Mouse (Mus musculus) lung, postnatal 0 days (tissue): ENCODE data around the gene 6430628N08Rik.

ENCODE experiments used
- CTCF ChIP-seq: IDR thresholded peaks from 2 replicates; pipeline ENCODE4 v1.5.1; 2016; ENCODE audit warnings: antibody characterized with exemption, mild to moderate bottlenecking
- EP300 ChIP-seq: IDR thresholded peaks from 2 replicates; pipeline ENCODE4 v1.6.1; 2016; ENCODE audit warnings: antibody characterized with exemption, mild to moderate bottlenecking, control low read depth

DNA sequence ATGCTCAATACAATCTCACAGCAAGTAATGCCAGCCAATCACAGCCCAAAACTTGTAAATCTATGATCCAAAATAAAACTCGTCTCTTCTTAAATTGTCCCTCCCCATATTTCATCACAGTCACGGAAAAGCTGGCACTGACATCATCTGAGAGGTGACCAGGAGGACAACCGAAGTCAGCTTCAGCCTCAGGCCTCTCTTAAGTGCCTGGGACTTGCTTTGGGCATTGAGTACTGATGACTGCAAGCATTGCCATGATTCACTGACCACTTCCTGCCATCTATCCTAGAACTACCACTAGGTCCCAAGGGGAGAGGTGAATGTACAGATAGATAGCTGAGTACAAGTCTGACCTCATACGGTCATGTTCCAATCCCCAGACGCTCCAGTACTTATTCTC lies 32.2 kb downstream of the 6430628N08Rik start:
- no peak for TF ChIP-seq CTCF
- no peak for TF ChIP-seq EP300
